Mouse (Mus musculus) common myeloid progenitor, adult 5-6 weeks (primary cell): ENCODE results near the gene Gm12695. TPM values are rescaled to one million over a fixed set of nuclear protein-coding genes. Genes with fewer than 3 reads are reported as not detected.
A peak's percentile ranks its signal among the peaks of the same experiment; 100 is the strongest.

Source experiments
- ATAC-seq: replicated peaks from 2 replicates; pipeline ENCODE4 v1.8.0; 2016; ENCODE audit warnings: low read depth, mild to moderate bottlenecking, moderate TSS enrichment, inconsistent platforms; ENCODE audit not compliant: poor library complexity, severe bottlenecking
- total RNA-seq: library from RNA; stranded (forward); fragments of 200-1000, 187-1606 nt; gene quantifications from 2 replicates; pipeline ENCODE4 v1.2.3, GENCODE M21; 2017

Gene Gm12695
- total RNA-seq, 1 experiment from 2014 or later: not detected

DNA sequence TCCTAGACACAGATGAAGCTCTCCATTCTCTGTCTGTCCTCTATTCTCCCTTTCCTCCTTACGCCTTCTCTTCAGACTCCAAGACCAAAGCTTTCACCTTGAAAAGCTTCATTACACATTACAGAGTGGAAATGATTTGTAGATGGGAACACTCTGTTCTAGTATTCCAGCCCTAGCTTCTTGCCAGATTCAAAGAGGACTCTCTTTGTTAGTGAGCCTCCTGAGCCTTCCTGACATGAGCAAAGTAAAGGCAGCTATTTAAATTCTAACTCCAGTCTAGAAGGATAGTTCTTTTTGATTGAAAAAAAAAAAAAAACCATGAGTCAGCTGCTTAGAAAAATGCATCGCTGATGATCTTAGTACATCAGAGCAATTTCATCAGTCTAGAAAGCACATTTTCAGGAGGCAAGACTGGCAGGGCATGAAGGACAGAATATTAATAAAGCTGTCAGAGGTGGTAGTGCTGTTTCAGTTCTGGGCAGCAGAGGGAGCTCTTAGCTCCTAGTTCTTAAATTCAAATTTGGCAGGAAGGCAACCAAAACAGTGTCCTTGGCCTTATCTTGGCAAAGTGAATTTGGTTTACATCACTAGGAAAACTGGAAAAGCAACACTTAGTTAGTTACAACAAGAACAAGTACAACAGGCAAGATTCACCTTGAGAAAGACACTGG lies 79.6 kb downstream of the Gm12695 start:
- ATAC-seq: peak; percentile 80

DNA sequence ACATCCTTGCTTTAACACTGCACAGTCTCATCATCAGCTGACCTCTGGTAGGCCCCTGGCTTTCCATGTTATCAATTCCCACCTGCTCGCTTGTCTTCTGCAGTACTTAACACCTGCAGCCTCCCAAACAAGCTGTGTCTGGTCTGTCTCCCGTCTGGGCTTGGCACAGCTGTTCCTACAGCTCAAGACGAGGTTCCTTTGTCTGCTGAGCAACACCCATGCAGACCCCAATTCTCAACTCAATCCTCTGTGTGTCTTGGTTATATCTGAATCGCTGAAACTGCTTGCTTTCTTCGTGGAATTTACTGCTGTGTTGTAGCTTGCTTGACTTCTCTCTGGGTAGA lies 86.8 kb downstream of the Gm12695 start:
- ATAC-seq: no peak

DNA sequence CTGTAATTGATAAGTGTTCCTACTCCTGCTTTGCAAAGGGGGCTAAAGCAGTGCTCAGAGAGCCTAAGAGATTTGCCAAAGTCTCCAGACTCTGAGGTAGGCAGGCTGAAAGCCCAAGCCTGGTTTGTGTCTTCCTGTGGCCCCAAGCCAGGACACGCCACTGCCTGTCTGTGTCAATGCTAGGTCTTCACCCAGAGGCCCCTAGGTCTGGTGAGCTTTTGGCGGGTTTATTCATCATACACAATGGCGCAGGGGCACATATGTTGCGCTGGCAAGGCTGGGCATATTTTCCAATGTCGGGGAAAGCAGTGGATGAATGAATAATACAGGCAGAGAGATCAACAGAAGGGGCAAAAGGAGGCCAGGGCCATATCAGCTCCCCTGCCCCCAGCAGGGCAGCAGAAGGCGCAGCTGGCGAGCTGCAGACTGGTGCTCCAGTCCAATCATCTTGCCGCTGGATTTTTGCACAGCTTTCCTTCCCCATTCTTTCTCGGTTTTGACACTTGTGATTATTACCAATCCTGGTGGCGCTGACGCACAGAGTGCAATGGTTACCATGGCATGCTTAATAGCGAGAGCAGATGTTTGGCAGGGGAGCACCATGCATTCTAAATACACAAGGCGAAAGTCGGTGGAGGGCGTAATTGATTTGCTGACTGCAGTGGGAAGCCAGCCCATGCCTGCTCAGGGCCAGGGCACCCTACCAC lies 87.3 kb downstream of the Gm12695 start:
- ATAC-seq: no peak

DNA sequence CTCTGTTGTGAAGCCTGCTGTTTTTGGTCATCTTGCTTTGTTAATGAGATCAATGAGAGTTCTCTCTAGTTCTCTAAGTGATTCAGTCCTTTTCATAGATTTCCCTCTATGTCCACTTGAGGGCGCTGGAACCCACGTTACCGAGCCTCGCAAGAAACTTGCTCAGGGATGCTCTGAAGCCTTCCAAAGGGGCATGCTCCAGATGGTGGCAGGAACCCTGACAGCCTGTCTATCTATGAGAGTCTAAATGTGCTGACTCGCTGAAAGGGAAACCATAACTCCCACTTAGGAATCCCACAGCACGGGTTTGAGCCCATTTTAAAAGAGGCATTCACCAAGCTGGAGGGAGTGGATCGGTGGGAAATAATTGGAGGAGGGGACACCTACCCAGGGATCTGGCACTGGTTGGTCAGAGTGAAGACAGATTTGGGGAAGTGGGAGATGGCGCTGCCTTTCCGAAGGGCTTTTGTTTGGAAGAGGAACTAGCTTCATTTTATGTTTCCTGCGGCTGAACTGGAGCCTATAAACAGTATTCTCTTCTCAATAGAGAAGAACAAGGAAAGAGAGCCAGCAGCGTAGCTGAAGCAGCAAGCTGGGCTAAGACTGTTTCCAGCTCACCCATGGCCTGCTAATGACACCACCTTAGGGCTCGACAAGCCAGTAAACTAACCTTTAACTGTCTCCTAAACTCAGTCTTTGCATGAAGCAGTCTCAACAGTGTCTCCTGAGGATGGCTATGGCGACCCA lies 88.2 kb downstream of the Gm12695 start:
- ATAC-seq: peak; percentile 88

DNA sequence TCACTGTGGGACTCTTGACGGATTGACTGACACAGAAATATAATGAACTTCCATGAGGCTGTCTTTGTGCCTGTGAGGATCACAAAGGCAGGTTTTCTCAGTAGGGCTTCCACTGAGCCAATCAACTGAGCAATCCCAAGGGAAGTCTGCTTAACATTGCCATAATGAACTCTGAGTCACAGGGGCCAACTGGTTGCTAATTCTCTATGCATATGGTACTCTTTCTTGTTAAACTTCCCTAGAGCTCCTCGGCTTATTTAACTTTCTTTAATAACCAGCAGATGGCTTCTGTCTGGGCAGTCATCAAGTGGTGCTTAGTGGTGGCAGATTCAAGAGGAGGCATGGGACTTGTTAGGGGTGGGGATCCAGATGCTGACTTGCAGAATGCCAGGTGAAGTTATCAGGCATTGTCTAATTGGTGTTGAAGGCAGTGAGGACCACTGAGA lies 97.6 kb downstream of the Gm12695 start:
- no peak for ATAC-seq

DNA sequence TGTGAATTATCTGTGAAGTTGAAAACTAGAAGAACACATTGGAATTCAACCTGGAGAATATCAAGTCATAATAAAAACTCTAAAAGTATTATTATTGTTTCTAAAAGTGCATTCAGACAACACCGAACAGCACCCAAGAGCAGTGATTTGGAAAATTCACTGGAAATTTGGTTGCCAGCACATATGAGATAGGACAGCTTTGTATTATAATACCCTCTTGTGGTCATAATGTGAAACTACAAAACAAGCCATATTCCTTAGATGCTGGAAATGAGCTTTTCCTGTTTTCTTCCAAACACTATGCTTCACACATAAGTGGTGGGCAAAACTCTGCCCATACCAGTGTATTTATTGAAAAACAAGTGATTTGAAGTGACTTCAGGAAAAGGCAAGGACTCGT lies 101.5 kb downstream of the Gm12695 start:
- peak; percentile 63 for ATAC-seq

DNA sequence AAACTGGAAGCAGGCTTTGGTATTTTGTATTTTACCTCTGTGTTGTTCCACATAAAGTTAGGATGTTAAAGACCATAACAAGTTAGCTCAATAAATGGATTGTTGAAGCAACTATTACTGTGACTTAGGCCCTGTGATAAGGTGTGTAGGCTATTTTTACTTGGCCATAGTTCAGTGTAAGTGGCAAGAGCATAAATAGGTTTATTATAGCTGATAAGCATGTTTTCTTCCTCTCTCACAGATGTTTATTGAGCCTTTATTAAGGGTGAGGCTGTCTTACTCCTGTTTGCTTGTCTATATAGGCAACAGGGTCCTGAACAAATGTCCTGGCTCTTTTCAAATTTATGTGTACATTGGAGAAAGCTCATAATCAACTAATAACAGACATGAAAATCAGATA lies 104.0 kb downstream of the Gm12695 start:
- ATAC-seq: no peak

DNA sequence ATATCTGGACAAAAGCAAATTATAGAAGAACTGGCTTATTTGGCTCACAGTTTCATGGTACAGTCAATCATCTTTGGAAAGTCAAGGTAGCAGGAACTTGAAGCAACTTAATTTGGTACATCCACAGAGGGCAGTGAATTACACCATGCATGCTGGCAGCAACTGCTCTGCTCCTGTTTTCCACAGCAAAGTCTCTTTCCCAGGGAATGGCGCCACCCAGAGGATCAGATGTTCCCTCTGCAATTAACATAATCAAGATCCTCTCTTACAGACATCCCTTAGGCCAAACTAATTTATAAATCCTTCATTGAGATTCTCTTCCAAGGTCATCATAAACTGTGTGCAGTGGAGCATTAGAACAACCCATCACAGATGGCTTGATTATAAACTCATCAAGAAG lies 104.8 kb downstream of the Gm12695 start:
- 0 out of 2 replicates have a peak, but pooled peaks have one; percentile 39 for ATAC-seq

Other genes with a start within 250 kb of the Gm12695 start
- gene Cyp2j6, start 231.5 kb downstream of the Gm12695 start, total RNA-seq: 4.0 and 4.7 TPM in 2 replicates
- 10.1 and 11.1 TPM in 2 replicates for gene Cyp2j9, start 193.6 kb downstream of the Gm12695 start, total RNA-seq
- not detected in 2 replicates for gene Cyp2j5, start 121.0 kb downstream of the Gm12695 start, total RNA-seq